Mouse (Mus musculus): ENCODE data around the gene Fbxl15. TPM values are rescaled to one million over a fixed set of nuclear protein-coding genes. Genes with fewer than 3 reads are reported as not detected.

Gene Fbxl15
- polyA plus RNA-seq, 1 experiment, result 1.1 TPM

DNA sequence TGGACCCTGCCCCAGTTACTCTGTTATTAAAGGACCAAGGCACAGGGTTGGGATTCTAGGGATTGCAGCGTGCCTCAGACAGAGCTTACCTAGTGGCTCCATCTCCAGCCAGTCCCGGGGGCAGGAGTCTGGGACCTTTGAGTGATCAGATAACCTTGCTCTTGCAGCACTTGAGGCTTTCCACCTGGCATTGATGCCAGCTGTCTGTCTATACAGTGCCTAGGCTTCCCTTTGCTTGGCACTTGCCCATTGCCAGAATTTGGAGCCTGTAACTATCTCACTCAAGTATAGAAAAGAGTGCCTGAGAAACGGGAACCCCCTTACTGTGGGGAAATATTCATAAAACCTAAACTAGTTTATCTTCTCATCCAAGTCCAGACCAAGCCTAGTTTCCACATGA is 41.1 kb upstream of the Fbxl15 start:
- TF ChIP-seq EP300 (IDR thresholded peaks at IDR 0.05; ENCODE audit: insufficient read depth, low read depth, low read length) (no peak), CTCF (IDR thresholded peaks at IDR 0.05; ENCODE audit: low read depth, low read length) (no peak), POLR2A (IDR thresholded peaks at IDR 0.05; ENCODE audit: insufficient read depth, low read length) (no peak)
- no peaks in the 10 kb centered on the region for H3K9me3 ChIP-seq (replicated peaks; ENCODE audit: control insufficient read depth, insufficient read depth, low read length, poor library complexity, severe bottlenecking)
- H3K27me3 ChIP-seq (ENCODE audit: control insufficient read depth, insufficient read depth, low read length, poor library complexity, severe bottlenecking), result no peaks in the 10 kb centered on the region
- no peak overlapping the region for H3K27ac ChIP-seq (ENCODE audit: insufficient read depth, low read length)
- H3K36me3 ChIP-seq (ENCODE audit: control insufficient read depth, insufficient read depth, low read length, poor library complexity, severe bottlenecking), result no peaks in the 10 kb centered on the region; the same call in 1 of the 2 replicates
- H3K9ac ChIP-seq (ENCODE audit: low read depth, poor library complexity, severe bottlenecking), result no peak overlapping the region
- H3K4me1 ChIP-seq (ENCODE audit: control insufficient read depth, insufficient read depth, low read length), result no peaks in the 10 kb centered on the region
- H3K4me3 ChIP-seq (ENCODE audit: low read depth, low read length), result no peak overlapping the region

DNA sequence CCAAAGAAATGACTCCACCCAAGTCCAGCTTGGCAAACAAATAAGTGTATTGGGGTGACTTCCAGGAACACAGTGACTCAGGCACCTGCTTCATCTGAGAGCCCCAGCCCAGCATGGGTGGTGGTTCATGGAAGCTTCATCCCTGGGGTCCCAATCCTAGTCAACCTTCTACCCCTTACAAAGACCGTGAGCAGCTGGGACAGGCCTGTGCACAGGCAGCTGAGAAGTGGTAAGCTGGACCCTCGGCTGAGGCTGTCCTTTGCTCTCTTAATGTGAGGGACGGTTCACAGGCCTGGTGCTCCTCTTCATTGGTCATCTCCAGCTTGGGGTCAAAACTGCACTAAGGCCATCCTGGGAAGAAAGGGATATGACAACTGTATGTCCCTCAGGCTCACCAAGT is 40.4 kb upstream of the Fbxl15 start:
- H3K9ac ChIP-seq (ENCODE audit: low read depth, poor library complexity, severe bottlenecking), result no peak overlapping the region
- no peaks in the 10 kb centered on the region; the same call in 1 of the 2 replicates for H3K36me3 ChIP-seq (ENCODE audit: control insufficient read depth, insufficient read depth, low read length, poor library complexity, severe bottlenecking)
- no peak overlapping the region for H3K4me3 ChIP-seq (ENCODE audit: low read depth, low read length)
- no peaks in the 10 kb centered on the region for H3K9me3 ChIP-seq (replicated peaks; ENCODE audit: control insufficient read depth, insufficient read depth, low read length, poor library complexity, severe bottlenecking)
- TF ChIP-seq CTCF (IDR thresholded peaks at IDR 0.05; ENCODE audit: low read depth, low read length) (no peak), POLR2A (IDR thresholded peaks at IDR 0.05; ENCODE audit: insufficient read depth, low read length) (no peak), EP300 (IDR thresholded peaks at IDR 0.05; ENCODE audit: insufficient read depth, low read depth, low read length) (no peak)
- no peak overlapping the region for H3K27ac ChIP-seq (ENCODE audit: insufficient read depth, low read length)
- H3K4me1 ChIP-seq (ENCODE audit: control insufficient read depth, insufficient read depth, low read length), result no peaks in the 10 kb centered on the region
- H3K27me3 ChIP-seq (ENCODE audit: control insufficient read depth, insufficient read depth, low read length, poor library complexity, severe bottlenecking), result no peaks in the 10 kb centered on the region; the same call in 1 of the 2 replicates

- Histone ChIP-seq H3K9me3 (replicated peaks; ENCODE audit: control insufficient read depth, insufficient read depth, low read length, poor library complexity, severe bottlenecking) (no peaks in the 10 kb centered on the region), H3K27ac (ENCODE audit: insufficient read depth, low read length) (no peak overlapping the region), H3K4me1 (ENCODE audit: control insufficient read depth, insufficient read depth, low read length) (no peaks in the 10 kb centered on the region), H3K36me3 (ENCODE audit: control insufficient read depth, insufficient read depth, low read length, poor library complexity, severe bottlenecking) (no peaks in the 10 kb centered on the region), H3K4me3 (ENCODE audit: low read depth, low read length) (no peak overlapping the region), H3K27me3 (ENCODE audit: control insufficient read depth, insufficient read depth, low read length, poor library complexity, severe bottlenecking) (no peaks in the 10 kb centered on the region; the same call in 1 of the 2 replicates), H3K9ac (ENCODE audit: low read depth, poor library complexity, severe bottlenecking) (no peak overlapping the region)
- TF ChIP-seq EP300 (IDR thresholded peaks at IDR 0.05; ENCODE audit: insufficient read depth, low read depth, low read length) (no peak), POLR2A (IDR thresholded peaks at IDR 0.05; ENCODE audit: insufficient read depth, low read length) (no peak), CTCF (IDR thresholded peaks at IDR 0.05; ENCODE audit: low read depth, low read length) (no peak)
Observed at GRCm38 (mm10) chr19:46290535-46291105, 37.4 kb upstream of the Fbxl15 start.

DNA sequence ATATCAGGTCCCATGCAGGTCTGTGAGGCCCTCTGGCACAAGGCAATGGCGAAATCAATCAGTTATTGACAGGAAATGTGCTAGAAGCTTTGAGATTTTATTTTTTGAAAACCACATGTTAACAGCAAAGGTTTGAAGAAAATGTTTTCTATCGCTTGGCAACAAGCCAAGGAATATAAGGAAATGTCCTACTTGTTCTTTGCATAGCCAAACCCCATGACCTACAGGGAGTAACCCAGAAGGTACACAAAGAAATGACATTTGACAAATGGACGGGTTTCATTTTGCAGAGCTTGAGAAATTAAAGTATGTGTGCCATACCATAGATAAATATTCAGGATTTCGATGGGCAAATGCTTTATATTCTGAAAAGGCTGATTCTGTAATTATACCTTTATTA is 31.0 kb upstream of the Fbxl15 start:
- Histone ChIP-seq H3K36me3 (ENCODE audit: control insufficient read depth, insufficient read depth, low read length, poor library complexity, severe bottlenecking) (no peaks in the 10 kb centered on the region), H3K27me3 (ENCODE audit: control insufficient read depth, insufficient read depth, low read length, poor library complexity, severe bottlenecking) (no peaks in the 10 kb centered on the region; the same call in none of the 2 replicates)

DNA sequence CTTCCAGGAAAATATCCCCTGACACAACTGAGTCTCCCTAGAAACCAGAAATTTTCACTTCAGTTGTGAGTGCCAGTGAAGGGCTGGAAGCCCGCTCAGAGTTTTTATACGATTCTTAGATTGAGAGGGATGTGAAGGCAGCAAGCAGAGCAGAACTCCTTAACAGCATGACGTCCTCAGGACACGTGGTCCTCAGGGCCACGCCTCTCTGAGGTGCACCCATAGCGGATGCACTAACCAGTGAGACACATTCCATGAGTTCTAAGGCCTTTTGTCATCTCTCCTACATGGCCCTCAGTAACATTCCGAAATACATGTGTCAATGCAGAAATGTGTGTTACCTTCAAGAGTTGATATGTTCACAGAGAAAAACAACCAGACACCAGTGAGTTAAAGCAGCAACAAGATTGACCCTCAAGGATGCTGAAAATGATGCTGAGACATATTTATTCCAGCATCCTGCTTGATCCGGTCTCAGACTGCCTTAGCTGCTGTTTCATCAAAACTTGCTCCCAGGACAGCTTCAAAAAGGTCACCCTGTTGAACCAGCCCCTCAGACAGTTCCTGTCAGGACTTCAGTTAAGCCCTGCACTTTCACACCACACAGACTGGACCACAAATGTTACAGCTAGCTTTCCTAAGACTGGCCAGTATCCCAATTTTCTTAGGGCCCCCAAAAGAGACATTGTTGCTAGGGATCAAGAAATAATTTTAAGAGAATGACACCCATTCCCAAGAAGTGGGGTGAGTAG is 27.5 kb upstream of the Fbxl15 start:
- H3K9ac ChIP-seq (ENCODE audit: low read depth, poor library complexity, severe bottlenecking), result no peak overlapping the region
- no peaks in the 10 kb centered on the region for H3K36me3 ChIP-seq (ENCODE audit: control insufficient read depth, insufficient read depth, low read length, poor library complexity, severe bottlenecking)
- H3K27ac ChIP-seq (ENCODE audit: insufficient read depth, low read length), result no peak overlapping the region
- H3K4me3 ChIP-seq (ENCODE audit: low read depth, low read length), result no peak overlapping the region
- H3K27me3 ChIP-seq (ENCODE audit: control insufficient read depth, insufficient read depth, low read length, poor library complexity, severe bottlenecking), result no peaks in the 10 kb centered on the region; the same call in 1 of the 2 replicates
- H3K9me3 ChIP-seq (replicated peaks; ENCODE audit: control insufficient read depth, insufficient read depth, low read length, poor library complexity, severe bottlenecking), result no peaks in the 10 kb centered on the region
- H3K4me1 ChIP-seq (ENCODE audit: control insufficient read depth, insufficient read depth, low read length), result no peaks in the 10 kb centered on the region
- TF ChIP-seq EP300 (IDR thresholded peaks at IDR 0.05; ENCODE audit: insufficient read depth, low read depth, low read length) (no peak), POLR2A (IDR thresholded peaks at IDR 0.05; ENCODE audit: insufficient read depth, low read length) (no peak), CTCF (IDR thresholded peaks at IDR 0.05; ENCODE audit: low read depth, low read length) (no peak)

More for the DNA sequence above, 31.0 kb upstream of the Fbxl15 start:
- H3K27ac ChIP-seq (ENCODE audit: insufficient read depth, low read length), result no peak overlapping the region
- TF ChIP-seq CTCF (IDR thresholded peaks at IDR 0.05; ENCODE audit: low read depth, low read length), result no peak
- no peak for TF ChIP-seq POLR2A (IDR thresholded peaks at IDR 0.05; ENCODE audit: insufficient read depth, low read length)
- no peak for TF ChIP-seq EP300 (IDR thresholded peaks at IDR 0.05; ENCODE audit: insufficient read depth, low read depth, low read length)
- H3K9ac ChIP-seq (ENCODE audit: low read depth, poor library complexity, severe bottlenecking), result no peak overlapping the region
- H3K9me3 ChIP-seq (replicated peaks; ENCODE audit: control insufficient read depth, insufficient read depth, low read length, poor library complexity, severe bottlenecking), result no peaks in the 10 kb centered on the region
- H3K4me3 ChIP-seq (ENCODE audit: low read depth, low read length), result no peak overlapping the region
- no peaks in the 10 kb centered on the region for H3K4me1 ChIP-seq (ENCODE audit: control insufficient read depth, insufficient read depth, low read length)

- Histone ChIP-seq H3K4me1 (ENCODE audit: control insufficient read depth, insufficient read depth, low read length) (no peaks in the 10 kb centered on the region), H3K9me3 (replicated peaks; ENCODE audit: control insufficient read depth, insufficient read depth, low read length, poor library complexity, severe bottlenecking) (no peaks in the 10 kb centered on the region), H3K4me3 (ENCODE audit: low read depth, low read length) (no peak overlapping the region), H3K36me3 (ENCODE audit: control insufficient read depth, insufficient read depth, low read length, poor library complexity, severe bottlenecking) (no peaks in the 10 kb centered on the region), H3K9ac (ENCODE audit: low read depth, poor library complexity, severe bottlenecking) (no peak overlapping the region), H3K27ac (ENCODE audit: insufficient read depth, low read length) (no peak overlapping the region), H3K27me3 (ENCODE audit: control insufficient read depth, insufficient read depth, low read length, poor library complexity, severe bottlenecking) (no peaks in the 10 kb centered on the region)
- TF ChIP-seq EP300 (IDR thresholded peaks at IDR 0.05; ENCODE audit: insufficient read depth, low read depth, low read length) (no peak), POLR2A (IDR thresholded peaks at IDR 0.05; ENCODE audit: insufficient read depth, low read length) (no peak), CTCF (IDR thresholded peaks at IDR 0.05; ENCODE audit: low read depth, low read length) (no peak)
Observed at GRCm38 (mm10) chr19:46302551-46302950, 25.4 kb upstream of the Fbxl15 start.

All from ES-Bruce4 (cell line).